ENCODE assay signal across 9 mouse cellular contexts in genomic region chr6:85037677-85038076, GRCm38 (mm10). TPM values are rescaled to one million over a fixed set of nuclear protein-coding genes. Genes with fewer than 3 reads are reported as not detected.
DNase-seq lines count a peak whose midpoint lies in the region; ATAC-seq and TF ChIP-seq lines count a peak whose summit lies in the region.
"Had no signal": no experiment of that assay in that cellular context is flagged by ENCODE, and none has a peak within 500 bp of the region (broad histone marks: within the 10 kb centered on the region; RNA-seq: fewer than 3 reads in every experiment).

No protein-coding gene starts in this region.

- no peaks in the 10 kb centered on the region for H3K27me3 ChIP-seq in CH12.LX (replicated peaks)
- H3K27me3 ChIP-seq in lung, embryonic 16.5 days (ENCODE audit: control insufficient read depth, insufficient read depth, low read depth, low read length) = no peaks in the 10 kb centered on the region

- DNase-seq in CH12.LX (ENCODE audit: extremely low read depth) (peak; percentile 81), R1 (ENCODE audit: low read depth, low spot score) (peak; percentile 79)
- DNase-seq in cerebellum, postnatal 10 days = peak; percentile 78 to 84
- DNase-seq in frontal cortex, postnatal 25 days (ENCODE audit: low spot score in 2 of 2) = peak; percentile 27 to 45
- DNase-seq in kidney, postnatal 4 days = peak; percentile 66 to 73
- peak; percentile 56 for DNase-seq in retina, postnatal 7 days (ENCODE audit: low read depth, low spot score)

- peaks cover 0 to 3% of the 10 kb centered on the region in 2 experiments; a peak in 1 of 4 replicates for H3K4me1 ChIP-seq in CH12.LX (ENCODE audit: control insufficient read depth in 1 of 2, insufficient read depth in 2 of 2)
- H3K4me1 ChIP-seq in lung, embryonic 16.5 days (replicated peaks; ENCODE audit: control insufficient read depth, insufficient read depth, low read length) = no peaks in the 10 kb centered on the region

- dilution Hi-C loops in CH12.LX (cut with MboI; ENCODE audit: extremely low pct_ligation_motif_present, extremely low pct_unique_long_range_greater_than_20kb, low sequenced_read_pairs) = no loop called here

- no peak overlapping the region for H3K4me2 ChIP-seq in CH12.LX (ENCODE audit: insufficient read depth, low read depth, poor library complexity, severe bottlenecking)
- no peak overlapping the region for H3K4me2 ChIP-seq in lung, embryonic 16.5 days (ENCODE audit: low read depth, low read length)

- H3K9ac ChIP-seq in CH12.LX (ENCODE audit: insufficient read depth, low read depth) = no peak overlapping the region
- no peak overlapping the region for H3K9ac ChIP-seq in lung, embryonic 16.5 days (ENCODE audit: low read length)

- ATAC-seq in lung, embryonic 16.5 days (ENCODE audit: low read depth) = peak; percentile 43; the same call in 1 of the 2 replicates
- no peak for ATAC-seq in erythroblast, adult 5-6 weeks (replicated peaks; ENCODE audit: low FRiP score, poor library complexity, severe bottlenecking)

- no peaks in the 10 kb centered on the region for H3K9me3 ChIP-seq in CH12.LX (replicated peaks; ENCODE audit: low read length)
- H3K9me3 ChIP-seq in lung, embryonic 16.5 days (ENCODE audit: control insufficient read depth, low read length) = no peaks in the 10 kb centered on the region

- TF ChIP-seq CTCF in CH12.LX (conservative IDR thresholded peaks at IDR 0.05 in 1 of 2, IDR thresholded peaks at IDR 0.05 in 1 of 2; ENCODE audit: low read depth in 2 of 2, low read length in 2 of 2) = peak; percentile 38 to 97

- no peak for TF ChIP-seq POLR2A in CH12.LX (IDR thresholded peaks at IDR 0.05; ENCODE audit: low read depth, low read length)

- TF ChIP-seq EP300 in CH12.LX (IDR thresholded peaks at IDR 0.05; ENCODE audit: low read length) = no peak

- WGBS in lung, embryonic 16.5 days = 4% methylated on average over 6 of the region's 6 CpGs

- no peaks in the 10 kb centered on the region for H3K79me2 ChIP-seq in CH12.LX (replicated peaks; ENCODE audit: control insufficient read depth, extremely low read depth, insufficient read depth, poor library complexity, severe bottlenecking)

- in situ Hi-C loops in CH12.LX (cut with MboI; ENCODE audit: low pct_ligation_motif_present, low pct_unique_long_range_greater_than_20kb, low sequenced_read_pairs) = no loop called here

- no peak overlapping the region for H3K27ac ChIP-seq in CH12.LX (ENCODE audit: insufficient read depth, low read depth)
- H3K27ac ChIP-seq in lung, embryonic 16.5 days (ENCODE audit: low read length) = no peak overlapping the region
- H3K27ac ChIP-seq: macrophage had no signal

- no peaks in the 10 kb centered on the region for H3K36me3 ChIP-seq in CH12.LX (replicated peaks in 1 of 2; ENCODE audit: control insufficient read depth in 1 of 2, insufficient read depth in 1 of 2, low read length in 1 of 2)
- no peaks in the 10 kb centered on the region for H3K36me3 ChIP-seq in lung, embryonic 16.5 days (ENCODE audit: control insufficient read depth, insufficient read depth, low read length)

- peak; percentile 99 for TF ChIP-seq RAD21 in CH12.LX (IDR thresholded peaks at IDR 0.05; ENCODE audit: low read depth, low read length)

- H3K4me3 ChIP-seq in CH12.LX (replicated peaks in 1 of 3; ENCODE audit: low read depth in 2 of 3, low read length in 2 of 3, poor library complexity in 1 of 3) = no peak overlapping the region
- H3K4me3 ChIP-seq in lung, embryonic 16.5 days (ENCODE audit: low read length) = no peak overlapping the region

TF ChIP-seq in CH12.LX, 34 proteins besides CTCF, POLR2A, EP300 and RAD21:
- TF ChIP-seq SMC3 (IDR thresholded peaks at IDR 0.05; ENCODE audit: low read depth, low read length) = peak; percentile 91
- peak; percentile 68 for TF ChIP-seq ZC3H11A (IDR thresholded peaks at IDR 0.05; ENCODE audit: low read depth, low read length)
- TF ChIP-seq USF1 (IDR thresholded peaks at IDR 0.05; ENCODE audit: low read depth, low read length) = no peak
- no peak; the same call in 1 of the 2 replicates for TF ChIP-seq TBP (conservative IDR thresholded peaks at IDR 0.05; ENCODE audit: low read depth, low read length)
- no peak for TF ChIP-seq ZNF384 (IDR thresholded peaks at IDR 0.05; ENCODE audit: low read depth, low read length)
- TF ChIP-seq MEF2A (IDR thresholded peaks at IDR 0.05; ENCODE audit: borderline replicate concordance, low read depth, low read length) = no peak
- TF ChIP-seq NRF1 (IDR thresholded peaks at IDR 0.05; ENCODE audit: low read depth, low read length) = peak; percentile 32; the same call in 1 of the 2 replicates
- TF ChIP-seq BHLHE40 (IDR thresholded peaks at IDR 0.05; ENCODE audit: low read depth, low read length) = peak; percentile 66

RNA-seq across cellular contexts. Expression of gene Exoc6b, which starts 31.6 kb away (rescaled TPM):
- total RNA-seq in CH12.LX (2012; rRNA removed) (1.9 and 3.5 TPM in 2 replicates), CH12.LX (2014; rRNA removed) (1.7 and 1.9 TPM in 2 replicates)
- 5.2 and 6.2 TPM in 2 replicates for polyA plus RNA-seq in CH12.LX (2012; ENCODE audit: insufficient read length, low read depth)
- polyA plus RNA-seq in lung, embryonic 16.5 days (2015; fragmentation: Nextera tagmentation; extraction: Ambion mirVana) = 33.9 and 34.0 TPM in 2 replicates
- total RNA-seq in erythroblast, adult 5-6 weeks (2015; ENCODE audit: low replicate concordance) = 0.38 and 2.7 TPM in 2 replicates
- total RNA-seq in erythroblast, adult 5-6 weeks (2017; ENCODE audit: low replicate concordance) = 0.26 and 2.4 TPM in 2 replicates
